Mouse (Mus musculus): ENCODE measurements around the gene Peak1. TPM values are rescaled to one million over a fixed set of nuclear protein-coding genes. Genes with fewer than 3 reads are reported as not detected.
A peak's percentile ranks its signal among the peaks of the same experiment; 100 is the strongest.

The Peak1 gene
- polyA plus RNA-seq, 1 experiment from 2014 or later, result 32.2 TPM

DNA sequence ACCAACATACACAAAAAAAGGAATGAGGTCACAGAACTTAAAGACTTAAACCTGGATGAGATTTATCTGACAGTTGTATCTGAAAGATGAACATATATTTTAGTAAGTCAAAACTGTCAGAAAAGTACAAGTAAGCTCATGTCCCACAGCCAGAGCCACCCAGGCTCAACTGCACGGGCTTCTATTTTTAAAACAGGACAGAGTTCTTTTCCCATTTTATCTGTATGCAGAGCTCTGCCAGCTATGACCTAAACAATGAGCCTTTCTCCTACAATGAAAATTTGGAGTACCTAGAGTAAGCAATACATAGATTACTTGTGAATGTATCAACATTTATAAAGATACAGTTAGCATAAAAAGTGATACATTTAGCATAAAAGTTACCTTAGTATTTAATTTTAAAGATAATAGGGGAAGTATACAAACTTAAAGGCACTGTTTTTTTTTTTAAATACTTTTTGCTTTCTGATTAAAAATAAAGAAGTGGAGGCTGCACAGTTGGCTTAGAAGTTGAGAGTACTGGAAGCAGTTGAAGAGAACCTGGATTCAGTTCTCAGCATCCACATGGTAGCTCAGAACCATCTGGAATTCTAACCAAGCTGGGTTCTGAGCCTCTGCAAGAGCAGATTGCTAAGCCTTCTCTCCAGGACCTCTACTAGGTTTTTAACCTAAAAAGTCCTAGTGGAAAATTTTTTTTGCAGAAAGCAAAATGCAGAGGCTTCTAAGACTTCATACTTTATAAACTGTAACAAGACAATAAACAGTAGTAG lies 78.3 kb downstream of the Peak1 start:
- Histone ChIP-seq H3K9me3 (ENCODE audit: low read depth, low read length) (no peaks in the 10 kb centered on the region), H3K4me2 (no peak overlapping the region), H3K36me3 (ENCODE audit: insufficient read depth) (no peaks in the 10 kb centered on the region), H3K4me1 (ENCODE audit: insufficient read depth) (no peaks in the 10 kb centered on the region), H3K27ac (ENCODE audit: low read depth) (no peak overlapping the region), H3K4me3 (ENCODE audit: low read depth, low read length) (no peak overlapping the region), H3K9ac (no peak overlapping the region), H3K27me3 (ENCODE audit: insufficient read depth, low read length) (no peaks in the 10 kb centered on the region)
- 61% methylated on average over 1 of the region's 1 CpGs for WGBS
- no peak for TF ChIP-seq CTCF (IDR thresholded peaks at IDR 0.05; ENCODE audit: low read depth)
- ATAC-seq (ENCODE audit: insufficient read depth), result no peak
- no peak for DNase-seq

GRCm38 (mm10) chr9:56334363-56334762 lies 83.5 kb downstream of the Peak1 start:
- no peaks in the 10 kb centered on the region for H3K27me3 ChIP-seq (ENCODE audit: insufficient read depth, low read length)
- 81% methylated on average over 12 of the region's 12 CpGs for WGBS
- H3K4me3 ChIP-seq (ENCODE audit: low read depth, low read length), result no peak overlapping the region
- DNase-seq (no peak), ATAC-seq (ENCODE audit: insufficient read depth) (no peak)
- H3K9ac ChIP-seq, result no peak overlapping the region
- no peak overlapping the region for H3K4me2 ChIP-seq
- peaks cover 3% of the 10 kb centered on the region; the same call in 1 of the 2 replicates for H3K4me1 ChIP-seq (ENCODE audit: insufficient read depth)
- H3K27ac ChIP-seq (ENCODE audit: low read depth), result no peak overlapping the region
- H3K36me3 ChIP-seq (ENCODE audit: insufficient read depth), result no peaks in the 10 kb centered on the region
- TF ChIP-seq CTCF (IDR thresholded peaks at IDR 0.05; ENCODE audit: low read depth), result no peak
- H3K9me3 ChIP-seq (ENCODE audit: low read depth, low read length), result no peaks in the 10 kb centered on the region

DNA sequence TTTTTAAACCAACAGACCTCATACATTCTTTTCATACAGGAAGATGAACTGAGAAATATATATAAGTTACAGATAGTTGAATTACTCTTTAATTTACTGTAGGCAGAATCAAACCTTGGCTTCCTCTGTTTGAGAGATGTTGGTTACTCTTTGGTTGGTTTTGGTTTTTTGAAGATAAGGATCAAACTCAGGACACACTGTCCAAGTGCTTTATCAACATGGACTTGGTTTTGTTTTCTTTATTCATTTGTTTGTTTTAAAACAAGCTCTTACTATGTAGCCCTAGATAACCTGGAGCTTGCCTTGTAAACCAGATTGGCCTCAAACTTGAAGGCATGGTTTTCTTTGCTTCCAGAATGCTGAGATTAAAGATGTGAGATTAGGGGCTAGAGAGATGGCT lies 85.1 kb downstream of the Peak1 start:
- Histone ChIP-seq H3K4me2 (no peak overlapping the region), H3K4me3 (ENCODE audit: low read depth, low read length) (no peak overlapping the region), H3K36me3 (ENCODE audit: insufficient read depth) (no peaks in the 10 kb centered on the region), H3K4me1 (ENCODE audit: insufficient read depth) (peaks cover 3% of the 10 kb centered on the region; the same call in 1 of the 2 replicates), H3K27me3 (ENCODE audit: insufficient read depth, low read length) (no peaks in the 10 kb centered on the region), H3K27ac (ENCODE audit: low read depth) (no peak overlapping the region), H3K9me3 (ENCODE audit: low read depth, low read length) (no peaks in the 10 kb centered on the region), H3K9ac (no peak overlapping the region)
- no peak for ATAC-seq (ENCODE audit: insufficient read depth)
- TF ChIP-seq CTCF (IDR thresholded peaks at IDR 0.05; ENCODE audit: low read depth), result no peak
- DNase-seq, result no peak

DNA sequence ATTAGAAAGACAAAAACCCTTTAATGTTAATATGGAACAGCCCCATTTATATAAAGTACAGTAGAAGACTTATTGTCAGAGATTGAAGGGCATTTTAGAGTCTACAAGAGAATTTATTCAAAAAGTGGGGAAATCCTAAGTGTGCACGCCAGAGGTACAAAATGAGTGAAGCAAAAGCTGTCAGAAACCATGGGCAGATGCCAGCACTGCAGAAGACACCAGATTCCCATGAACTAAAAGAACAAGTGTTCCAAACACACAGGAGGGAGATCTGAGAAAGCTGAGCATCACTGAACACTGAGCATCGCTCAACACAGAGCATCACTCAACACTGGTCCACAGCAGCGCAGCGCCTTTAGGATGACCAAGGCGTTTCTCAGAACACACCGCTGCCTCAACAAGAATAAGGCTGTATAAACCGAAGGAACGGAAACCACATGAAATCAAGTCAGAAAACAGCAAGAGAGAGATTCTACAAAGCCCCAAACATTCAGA lies 91.3 kb downstream of the Peak1 start:
- no peak for DNase-seq
- H3K4me2 ChIP-seq, result no peak overlapping the region
- no peak overlapping the region for H3K4me3 ChIP-seq (ENCODE audit: low read depth, low read length)
- H3K9me3 ChIP-seq (ENCODE audit: low read depth, low read length), result no peaks in the 10 kb centered on the region
- no peaks in the 10 kb centered on the region for H3K27me3 ChIP-seq (ENCODE audit: insufficient read depth, low read length)
- H3K27ac ChIP-seq (ENCODE audit: low read depth), result no peak overlapping the region
- peaks cover 10% of the 10 kb centered on the region; the same call in 1 of the 2 replicates for H3K4me1 ChIP-seq (ENCODE audit: insufficient read depth)
- no peak overlapping the region for H3K9ac ChIP-seq
- no peak for TF ChIP-seq CTCF (IDR thresholded peaks at IDR 0.05; ENCODE audit: low read depth)
- no peak for ATAC-seq (ENCODE audit: insufficient read depth)
- no peaks in the 10 kb centered on the region for H3K36me3 ChIP-seq (ENCODE audit: insufficient read depth)
- 84% methylated on average over 8 of the region's 8 CpGs for WGBS

DNA sequence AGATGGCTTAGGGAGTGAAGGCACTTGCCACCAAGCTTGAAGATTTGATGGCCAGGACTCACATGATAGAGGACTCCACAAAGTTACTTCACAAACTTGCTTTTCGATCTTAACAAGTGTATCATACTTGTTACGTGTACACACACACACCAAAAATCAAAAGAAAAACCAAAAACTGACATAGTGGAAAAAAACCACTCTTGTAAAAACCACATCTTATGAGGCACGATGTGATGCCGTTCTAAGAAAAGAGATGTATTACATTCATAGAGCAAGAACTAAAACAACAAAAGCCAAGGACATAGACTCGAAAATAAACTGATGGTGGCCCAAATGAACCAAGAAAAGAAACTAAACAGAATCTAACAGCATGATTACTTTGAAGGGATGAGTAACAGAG lies 92.1 kb downstream of the Peak1 start:
- no peak overlapping the region for H3K9ac ChIP-seq
- no peaks in the 10 kb centered on the region for H3K27me3 ChIP-seq (ENCODE audit: insufficient read depth, low read length)
- DNase-seq (no peak), ATAC-seq (ENCODE audit: insufficient read depth) (no peak)
- no peaks in the 10 kb centered on the region for H3K9me3 ChIP-seq (ENCODE audit: low read depth, low read length)
- H3K4me1 ChIP-seq (ENCODE audit: insufficient read depth), result peaks cover 10% of the 10 kb centered on the region; the same call in 1 of the 2 replicates
- no peaks in the 10 kb centered on the region for H3K36me3 ChIP-seq (ENCODE audit: insufficient read depth)
- whole genome bisulfite sequencing, result 80% methylated on average over 5 of the region's 5 CpGs
- TF ChIP-seq CTCF (IDR thresholded peaks at IDR 0.05; ENCODE audit: low read depth), result no peak
- no peak overlapping the region for H3K4me2 ChIP-seq
- H3K27ac ChIP-seq (ENCODE audit: low read depth), result no peak overlapping the region
- no peak overlapping the region for H3K4me3 ChIP-seq (ENCODE audit: low read depth, low read length)

- 20% methylated on average over 16 of the region's 16 CpGs for WGBS
- DNase-seq (peak; percentile 72), ATAC-seq (ENCODE audit: insufficient read depth) (peak; percentile 81; the same call in 1 of the 2 replicates)
- Histone ChIP-seq H3K4me1 (ENCODE audit: insufficient read depth) (peaks cover 10% of the 10 kb centered on the region; the same call in 1 of the 2 replicates), H3K4me3 (ENCODE audit: low read depth, low read length) (peak overlapping the region; percentile 0; the same call in 1 of the 2 replicates), H3K27ac (ENCODE audit: low read depth) (peak overlapping the region; percentile 70), H3K9me3 (ENCODE audit: low read depth, low read length) (no peaks in the 10 kb centered on the region), H3K27me3 (ENCODE audit: insufficient read depth, low read length) (no peaks in the 10 kb centered on the region), H3K36me3 (ENCODE audit: insufficient read depth) (no peaks in the 10 kb centered on the region), H3K9ac (no peak overlapping the region), H3K4me2 (peak overlapping the region; percentile 51)
- no peak for TF ChIP-seq CTCF (IDR thresholded peaks at IDR 0.05; ENCODE audit: low read depth)
Observed at GRCm38 (mm10) chr9:56324576-56325355, 93.1 kb downstream of the Peak1 start.

- Histone ChIP-seq H3K4me2 (no peak overlapping the region), H3K27me3 (ENCODE audit: insufficient read depth, low read length) (no peaks in the 10 kb centered on the region), H3K9ac (no peak overlapping the region), H3K27ac (ENCODE audit: low read depth) (no peak overlapping the region), H3K4me1 (ENCODE audit: insufficient read depth) (peaks cover 10% of the 10 kb centered on the region; the same call in 1 of the 2 replicates), H3K36me3 (ENCODE audit: insufficient read depth) (no peaks in the 10 kb centered on the region; the same call in 1 of the 2 replicates), H3K9me3 (ENCODE audit: low read depth, low read length) (peaks cover 4% of the 10 kb centered on the region; the same call in 1 of the 2 replicates), H3K4me3 (ENCODE audit: low read depth, low read length) (no peak overlapping the region)
- DNase-seq, result no peak
- no peak for TF ChIP-seq CTCF (IDR thresholded peaks at IDR 0.05; ENCODE audit: low read depth)
- WGBS, result 79% methylated on average over 2 of the region's 2 CpGs
- no peak for ATAC-seq (ENCODE audit: insufficient read depth)
Observed at GRCm38 (mm10) chr9:56321291-56321690, 96.6 kb downstream of the Peak1 start.
